Mouse (Mus musculus) telencephalon, adult 2 months (tissue): ENCODE measurements around the gene Gm9887.
A peak's percentile ranks its signal among the peaks of the same experiment; 100 is the strongest.

Experiments
- DNase-seq: peaks from one replicate; pipeline ENCODE4 v3.0.0-alpha.2; 2011; ENCODE audit warnings: low read depth, low spot score

Gene Gm9887

GRCm38 (mm10) chr12:69360997-69361899 lies 11.0 kb downstream of the Gm9887 start:
- DNase-seq: peak; percentile 94

GRCm38 (mm10) chr12:69360655-69360996 lies 11.6 kb downstream of the Gm9887 start:
- peak; percentile 64 for DNase-seq

- DNase-seq: no peak
Measured at GRCm38 (mm10) chr12:69357300-69357646, 15.0 kb downstream of the Gm9887 start.

GRCm38 (mm10) chr12:69356546-69357299 lies 15.5 kb downstream of the Gm9887 start, which contains the start of gene Nemf:
Gene Nemf (minus strand): TSS chr12:69357165.
- peak; percentile 92 for DNase-seq

GRCm38 (mm10) chr12:69351685-69352084 lies 20.6 kb downstream of the Gm9887 start:
- DNase-seq: no peak

GRCm38 (mm10) chr12:69349928-69350327 lies 22.3 kb downstream of the Gm9887 start:
- no peak for DNase-seq

- DNase-seq: no peak
Measured at GRCm38 (mm10) chr12:69333547-69333946, 38.7 kb downstream of the Gm9887 start.

- no peak for DNase-seq
Measured at GRCm38 (mm10) chr12:69332147-69332546, 40.1 kb downstream of the Gm9887 start.

- no peak for DNase-seq
Measured at GRCm38 (mm10) chr12:69331187-69331586, 41.1 kb downstream of the Gm9887 start.
